Mouse (Mus musculus) forebrain, postnatal 0 days (tissue): ENCODE data around the gene Gm43951. TPM values are rescaled to one million over a fixed set of nuclear protein-coding genes. Genes with fewer than 3 reads are reported as not detected.
A peak's percentile ranks its signal among the peaks of the same experiment; 100 is the strongest.

Source experiments
- ATAC-seq: fragments of 200-750 bp; cut with Nextera tagmentation; 2 replicates; pipeline ENCODE4 v1.8.0; 2017; ENCODE audit warnings: mild to moderate bottlenecking, moderate library complexity
- DNase-seq: peaks from one replicate; pipeline ENCODE4 v3.0.0-alpha.2; 2015
- H3K27ac ChIP-seq: fragments of 300-500 bp; sonication (generic); 2 replicates; pipeline ENCODE4 v1.5.1; 2014; ENCODE audit warnings: low read depth, mild to moderate bottlenecking, antibody characterized with exemption, low read length, moderate library complexity, mixed read lengths
- H3K27me3 ChIP-seq: fragments of 300-500 bp; sonication (generic); 2 replicates; pipeline ENCODE4 v1.6.1; 2014; ENCODE audit warnings: mild to moderate bottlenecking, low read length, mixed read lengths; ENCODE audit not compliant: insufficient read depth
- H3K36me3 ChIP-seq: fragments of 300-500 bp; sonication (generic); 2 replicates; pipeline ENCODE4 v1.6.1; 2014; ENCODE audit warnings: mild to moderate bottlenecking, moderate library complexity; ENCODE audit not compliant: insufficient read depth
- H3K4me1 ChIP-seq: fragments of 300-500 bp; sonication (generic); 2 replicates; pipeline ENCODE4 v1.6.1; 2014; ENCODE audit warnings: antibody characterized with exemption; ENCODE audit not compliant: insufficient read depth
- H3K4me2 ChIP-seq: fragments of 300-500 bp; sonication (generic); 2 replicates; pipeline ENCODE4 v1.6.1; 2014; ENCODE audit warnings: low read depth, mild to moderate bottlenecking, moderate library complexity
- H3K4me3 ChIP-seq: fragments of 300-500 bp; sonication (generic); 2 replicates; pipeline ENCODE4 v1.5.1; 2014; ENCODE audit warnings: low read depth, low read length, mixed read lengths
- H3K9ac ChIP-seq: fragments of 300-500 bp; sonication (generic); 2 replicates; pipeline ENCODE4 v1.6.1; 2014; ENCODE audit warnings: mild to moderate bottlenecking
- H3K9me3 ChIP-seq: fragments of 300-500 bp; sonication (generic); 2 replicates; pipeline ENCODE4 v1.6.1; 2016; ENCODE audit warnings: low read length
- CTCF ChIP-seq: sonication (generic); IDR thresholded peaks from 2 replicates; pipeline ENCODE4 v1.5.1; 2016; ENCODE audit warnings: antibody characterized with exemption, control low read depth, low read depth
- WGBS: fragments of 180-500 bp; shearing (Covaris S2); extraction: QIAGEN DNeasy Blood & Tissue Kit; methylation state at CpG from one replicate; pipeline ENCODE4 v1.1.7; 2014; 5-methylcytosine and 5-hydroxymethylcytosine counted together
- polyA plus RNA-seq: library from polyadenylated mRNA; unstranded; fragments of >200 nt; fragmentation: Nextera tagmentation; extraction: Ambion mirVana; gene quantifications from 2 replicates; pipeline ENCODE4 v1.2.1, GENCODE M21; 2015
- total RNA-seq: library from RNA; depleted of rRNA; stranded (reverse); fragments of >200 nt; gene quantifications from 2 replicates; pipeline ENCODE4 v1.2.3, GENCODE M21; 2014; rRNA removed

Gm43951 gene
- total and polyA plus RNA-seq, 2 experiments from 2014 or later: 0.62 to 3.6 TPM

DNA sequence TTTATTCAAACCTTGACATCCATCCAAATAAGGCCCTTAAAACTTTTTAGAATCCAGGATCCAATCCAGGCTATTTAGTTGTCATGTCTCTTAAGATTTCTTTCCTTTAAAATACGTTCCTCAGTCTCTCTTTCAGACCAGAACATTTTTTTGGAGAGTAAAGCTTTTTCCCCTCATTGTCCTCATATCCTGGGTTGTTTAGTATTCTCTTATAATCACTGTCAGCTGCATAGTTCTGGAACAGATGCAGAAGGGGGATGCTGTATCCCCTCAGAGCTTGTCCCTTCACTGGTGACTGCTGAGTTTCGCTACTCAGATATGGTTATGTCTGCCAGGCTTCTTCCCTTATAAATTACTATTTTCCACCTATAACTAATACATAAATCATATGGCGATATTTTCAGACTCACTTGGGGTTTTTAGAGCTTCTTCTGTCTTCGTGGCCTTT, 50.6 kb downstream of the Gm43951 start:
- H3K9me3 ChIP-seq: no peaks in the 10 kb centered on the region
- 0 out of 2 replicates have a peak overlapping the region, but pooled peaks have one; percentile 6 for H3K9ac ChIP-seq
- TF ChIP-seq CTCF: no peak
- H3K4me3 ChIP-seq: no peak overlapping the region
- peaks cover 10% of the 10 kb centered on the region for H3K4me1 ChIP-seq
- H3K27me3 ChIP-seq: no peaks in the 10 kb centered on the region
- no peak for ATAC-seq
- H3K36me3 ChIP-seq: peaks cover 53% of the 10 kb centered on the region
- 63% methylated on average over 4 of the region's 4 CpGs for WGBS
- H3K27ac ChIP-seq: peak overlapping the region; percentile 35; the same call in 1 of the 2 replicates
- H3K4me2 ChIP-seq: no peak overlapping the region
- no peak for DNase-seq

DNA sequence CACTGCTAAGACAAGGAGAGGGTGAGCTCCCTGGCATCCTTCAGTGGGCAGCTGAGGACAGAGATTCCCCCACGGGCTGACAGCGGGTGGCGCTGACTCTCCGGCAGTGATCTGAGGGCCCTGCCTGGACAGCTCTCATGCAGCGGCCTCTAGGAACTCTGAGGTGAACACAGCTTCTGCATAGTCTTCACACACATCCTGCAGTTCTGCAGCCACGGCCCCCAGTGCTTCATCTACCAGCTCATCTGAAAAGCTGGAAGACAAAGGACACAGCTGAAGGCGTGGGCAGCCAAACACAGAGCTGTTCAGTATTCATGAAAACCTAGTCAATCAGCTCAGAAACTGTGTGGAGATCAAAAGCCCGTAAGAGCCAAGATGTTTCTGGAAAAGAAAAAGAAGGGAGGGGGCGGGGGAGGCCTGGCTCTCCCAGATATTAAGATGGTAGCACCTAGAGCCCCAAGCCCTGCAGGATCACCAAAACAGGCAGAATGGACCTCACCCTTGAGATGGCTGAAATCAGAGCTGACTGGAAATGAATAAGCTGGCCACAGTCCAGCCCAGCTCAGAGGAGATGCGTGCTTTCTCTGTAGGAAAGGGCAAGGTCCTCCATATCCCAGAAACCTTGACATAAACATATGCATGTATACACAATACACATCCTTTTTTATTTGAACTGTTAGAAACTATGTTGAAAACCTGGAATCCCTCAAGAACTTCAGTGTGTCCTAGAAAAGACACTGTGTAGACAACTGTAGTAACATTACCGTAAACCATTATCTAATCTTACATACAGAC, 51.3 kb downstream of the Gm43951 start:
- Histone ChIP-seq H3K9ac (no peak overlapping the region), H3K36me3 (peaks cover 53% of the 10 kb centered on the region), H3K4me2 (no peak overlapping the region), H3K4me3 (no peak overlapping the region), H3K27ac (peak overlapping the region; percentile 71), H3K27me3 (no peaks in the 10 kb centered on the region), H3K4me1 (peaks cover 10% of the 10 kb centered on the region), H3K9me3 (no peaks in the 10 kb centered on the region)
- TF ChIP-seq CTCF: peak; percentile 16; the same call in 1 of the 2 replicates
- DNase-seq (peak; percentile 59), ATAC-seq (peak; percentile 77)
- WGBS: 31% methylated on average over 11 of the region's 11 CpGs

Other genes starting within 250 kb of the Gm43951 start
- gene Aipl1, start 169.3 kb downstream of the Gm43951 start, total RNA-seq: 0.19 and 0.31 TPM in 2 replicates
- 0.23 and 0.33 TPM in 2 replicates for gene Aipl1, start 169.3 kb downstream of the Gm43951 start, polyA plus RNA-seq
- gene Pimreg, start 164.8 kb downstream of the Gm43951 start, total RNA-seq: 13.2 and 14.9 TPM in 2 replicates
- 20.6 and 22.0 TPM in 2 replicates for gene Pimreg, start 164.8 kb downstream of the Gm43951 start, polyA plus RNA-seq
- gene Pitpnm3, start 71.1 kb downstream of the Gm43951 start, total RNA-seq: 7.8 and 14.0 TPM in 2 replicates
- gene Pitpnm3, start 71.1 kb downstream of the Gm43951 start, polyA plus RNA-seq: 1.9 and 3.2 TPM in 2 replicates
- 23.2 and 28.0 TPM in 2 replicates for gene 4933427D14Rik, start 619 bp upstream of the Gm43951 start, total RNA-seq
- gene 4933427D14Rik, start 619 bp upstream of the Gm43951 start, polyA plus RNA-seq: 11.1 TPM in 2 replicates
- gene Txndc17, start 707 bp upstream of the Gm43951 start, total RNA-seq: 61.3 and 78.8 TPM in 2 replicates
- gene Txndc17, start 707 bp upstream of the Gm43951 start, polyA plus RNA-seq: 114 and 134 TPM in 2 replicates
- 24.1 and 33.0 TPM in 2 replicates for gene Med31, start 8.8 kb upstream of the Gm43951 start, total RNA-seq
- 43.4 and 43.9 TPM in 2 replicates for gene Med31, start 8.8 kb upstream of the Gm43951 start, polyA plus RNA-seq
- gene Slc13a5, start 60.4 kb upstream of the Gm43951 start, total RNA-seq: 3.8 and 4.7 TPM in 2 replicates
- gene Slc13a5, start 60.4 kb upstream of the Gm43951 start, polyA plus RNA-seq: 4.0 and 4.1 TPM in 2 replicates
- 0.77 and 3.1 TPM in 2 replicates for gene Xaf1, start 94.8 kb upstream of the Gm43951 start, total RNA-seq
- 4.3 and 4.8 TPM in 2 replicates for gene Xaf1, start 94.8 kb upstream of the Gm43951 start, polyA plus RNA-seq
- not detected in 2 replicates for gene Fbxo39, start 107.6 kb upstream of the Gm43951 start, total RNA-seq
- not detected in 2 replicates for gene Fbxo39, start 107.6 kb upstream of the Gm43951 start, polyA plus RNA-seq
- 10.5 and 13.1 TPM in 2 replicates for gene Tekt1, start 155.6 kb upstream of the Gm43951 start, total RNA-seq
- gene Tekt1, start 155.6 kb upstream of the Gm43951 start, polyA plus RNA-seq: 8.6 and 12.4 TPM in 2 replicates
- gene Smtnl2, start 204.9 kb upstream of the Gm43951 start, total RNA-seq: 9.7 and 10.4 TPM in 2 replicates
- 8.4 and 10.2 TPM in 2 replicates for gene Smtnl2, start 204.9 kb upstream of the Gm43951 start, polyA plus RNA-seq
- not detected in 2 replicates for gene Ggt6, start 228.7 kb upstream of the Gm43951 start, total RNA-seq
- not detected in 2 replicates for gene Ggt6, start 228.7 kb upstream of the Gm43951 start, polyA plus RNA-seq
- 36.9 and 38.0 TPM in 2 replicates for gene Mybbp1a, start 234.5 kb upstream of the Gm43951 start, total RNA-seq
- gene Mybbp1a, start 234.5 kb upstream of the Gm43951 start, polyA plus RNA-seq: 50.0 and 52.4 TPM in 2 replicates